Mouse (Mus musculus) layer of hippocampus, adult 18-20 months (tissue): ENCODE data around the gene Fam177a. TPM values are rescaled to one million over a fixed set of nuclear protein-coding genes. Genes with fewer than 3 reads are reported as not detected.
"Not testable (repeated sequence)": the region's sequence is repeated elsewhere in the genome, so short reads cannot be mapped to it uniquely, and the experiment has no call there.

Source experiments
- DNase-seq, 2 experiments: peaks; one replicate each; pipeline ENCODE4 v3.0.0; 2022; ENCODE audit warnings: low spot score in 2 of 2
- long read RNA-seq: library from polyadenylated mRNA; stranded (forward); transcript quantifications from one replicate; pipeline ENCODE4 v2.0.0, GENCODE M21; 2021
- total RNA-seq, 2 experiments: library from RNA; stranded (reverse); gene quantifications; 2 replicates each; pipeline ENCODE4 v1.2.3; 2021

Fam177a gene
- total RNA-seq, result 10 to 100 TPM; 11.2 to 13.4 TPM
- long read RNA-seq, transcript Fam177a-201 (5 exons, 3,922 nt), result major isoform, 17 of 21 reads
- long read RNA-seq, partial matches to known transcripts, result 1 of 21 reads
- long read RNA-seq, other reads (novel, unspliced or antisense), result 3 of 21 reads

DNA sequence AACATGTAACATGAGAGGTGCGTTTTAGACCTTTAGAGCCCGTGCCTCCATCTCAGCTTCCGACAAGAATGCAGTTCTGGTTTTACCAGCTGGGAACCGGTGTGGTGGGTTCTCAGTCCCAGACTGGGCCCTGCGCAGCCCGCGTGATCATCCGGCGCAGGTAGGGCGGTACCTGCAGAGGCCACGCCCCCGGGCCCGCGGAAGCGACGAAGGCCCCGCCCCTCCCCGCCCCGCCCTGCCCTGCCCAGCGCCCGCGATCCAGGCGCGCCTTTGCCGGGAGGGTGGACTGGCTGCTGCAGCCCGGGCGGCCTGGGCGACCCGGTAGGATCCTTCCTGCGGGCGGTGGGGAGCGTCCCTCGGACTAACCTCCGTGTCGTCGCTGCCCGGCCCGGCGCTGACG, at the start of gene Fam177a:
TSS of gene Fam177a (plus strand) at position 228 of the 400 bp plus-strand sequence.
- DNase-seq, result not testable (repeated sequence)

DNA sequence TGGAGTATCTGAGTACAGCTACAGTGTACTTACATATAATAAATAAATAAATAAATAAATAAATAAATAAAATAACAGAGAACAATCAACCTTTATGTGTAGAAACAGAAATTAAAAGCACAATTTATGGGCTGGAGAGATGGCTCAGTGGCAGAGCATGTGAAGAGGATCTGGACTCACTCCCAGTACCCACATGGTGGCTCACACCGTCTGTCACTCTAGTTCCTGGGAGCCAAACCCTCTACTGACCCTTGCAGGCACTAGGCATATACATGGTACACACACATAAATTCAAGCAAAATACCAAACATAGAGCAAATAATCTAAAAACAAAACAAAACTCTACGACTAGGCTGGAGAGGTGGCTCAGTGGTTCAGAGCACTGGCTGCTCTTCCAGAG, 49.0 kb upstream of the Fam177a start:
- DNase-seq, result no peak

GRCm38 (mm10) chr12:55078706-55079105, 45.6 kb upstream of the Fam177a start:
- not testable (repeated sequence) for DNase-seq

DNA sequence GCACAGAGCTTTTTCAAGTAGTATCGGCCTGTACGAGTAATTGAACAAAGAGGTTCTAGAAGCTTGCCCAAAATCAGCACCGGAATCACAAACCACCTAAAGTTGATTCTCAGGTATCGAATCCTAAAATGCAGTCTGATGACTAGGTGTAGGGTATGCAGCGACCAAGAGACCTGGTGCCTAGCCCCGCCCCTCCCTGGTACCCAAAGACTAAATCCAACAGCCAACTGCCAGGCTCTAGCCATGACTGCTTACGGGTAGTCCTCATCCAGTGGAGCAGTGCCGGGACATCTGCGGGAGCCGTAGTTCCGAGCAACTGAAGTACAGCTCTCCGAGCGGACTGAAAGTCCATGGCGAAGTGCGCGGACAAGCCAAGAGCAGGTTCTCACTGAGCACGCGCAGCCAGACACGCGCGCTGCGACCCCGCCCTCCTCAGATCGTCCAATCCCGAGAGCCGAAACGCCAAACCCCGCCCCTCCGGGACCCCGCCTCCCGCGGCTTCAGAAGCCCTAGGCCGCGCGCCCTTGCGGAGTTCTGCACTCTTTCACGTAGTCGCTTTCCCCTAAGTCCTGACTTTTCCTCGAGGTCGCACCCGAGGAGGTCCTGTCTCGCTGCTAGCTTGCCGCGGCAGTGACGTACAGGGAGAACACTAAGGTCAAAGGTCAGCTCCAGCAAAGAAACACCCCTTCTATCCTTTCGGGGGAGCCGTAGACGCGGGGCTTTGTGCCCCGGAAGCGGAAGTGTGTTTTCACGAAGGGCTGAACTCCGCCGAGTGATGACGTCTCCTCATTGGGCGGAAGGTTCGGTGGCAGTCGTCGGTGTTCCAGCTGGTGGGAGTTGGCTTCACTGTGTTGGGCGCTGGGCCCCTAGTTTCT, 44.3 kb upstream of the Fam177a start, which contains the start of the genes 2700097O09Rik and Srp54a:
TSS of gene 2700097O09Rik (minus strand) at position 385 of the 875 bp plus-strand sequence.
TSS of gene Srp54a (plus strand) at position 537 of the 875 bp plus-strand sequence.
- DNase-seq, result peak; percentile 92 to 96

DNA sequence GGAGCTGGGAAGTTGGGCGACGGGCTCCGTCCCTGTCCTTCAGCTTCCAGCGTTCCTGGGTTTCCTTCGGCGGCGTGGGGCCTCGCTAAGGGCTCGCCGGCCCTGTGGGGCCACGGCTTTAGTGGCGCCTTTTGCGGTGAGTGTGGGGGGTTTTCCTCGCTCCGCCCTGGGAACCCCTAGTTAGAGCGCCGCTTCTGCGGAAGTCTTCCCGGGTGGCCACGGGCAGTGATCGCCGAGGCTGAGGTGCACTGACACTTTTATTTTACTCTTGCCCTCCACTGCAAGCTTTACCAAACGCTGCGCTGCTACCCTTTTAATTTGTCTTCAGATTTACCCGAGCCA, 43.7 kb upstream of the Fam177a start:
- DNase-seq, result not testable (repeated sequence)

DNA sequence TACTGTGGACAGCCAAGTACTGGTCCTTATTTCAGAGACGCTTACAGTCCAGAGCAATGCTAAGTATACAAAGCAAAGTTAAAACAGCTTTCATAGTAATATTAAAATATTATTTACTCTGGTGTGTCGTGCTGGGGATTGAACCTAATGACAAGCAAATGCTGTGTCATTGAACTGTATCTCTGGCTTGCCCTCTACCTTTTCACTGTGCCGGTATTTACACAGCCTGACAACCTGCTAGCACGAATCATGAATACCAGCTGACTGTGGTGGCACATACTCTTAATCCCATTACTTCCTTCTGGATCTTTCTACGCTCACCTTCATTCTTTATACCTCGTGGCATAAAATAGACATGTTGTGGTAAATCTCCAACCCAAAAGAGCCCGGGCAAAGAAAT, 32.1 kb upstream of the Fam177a start:
- not testable (repeated sequence) for DNase-seq

DNA sequence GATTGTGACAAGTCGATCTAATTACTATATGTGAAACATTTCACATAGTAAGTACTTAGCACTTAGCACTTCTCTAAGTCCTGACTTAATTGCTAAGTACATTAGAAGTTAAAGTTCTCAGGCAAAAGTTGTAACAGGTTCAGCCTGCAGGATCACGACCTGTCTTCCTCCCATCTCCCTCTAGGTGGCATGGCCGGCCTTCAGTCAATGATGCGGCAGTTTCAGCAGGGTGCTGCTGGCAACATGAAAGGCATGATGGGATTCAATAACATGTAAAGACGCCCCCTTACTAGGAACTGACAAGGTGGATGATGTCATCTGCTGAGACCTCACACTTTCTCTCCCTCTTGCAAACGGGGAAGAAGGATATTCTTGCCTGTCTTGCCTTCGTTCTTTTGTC, 11.7 kb upstream of the Fam177a start:
- DNase-seq, result not testable (repeated sequence)

DNA sequence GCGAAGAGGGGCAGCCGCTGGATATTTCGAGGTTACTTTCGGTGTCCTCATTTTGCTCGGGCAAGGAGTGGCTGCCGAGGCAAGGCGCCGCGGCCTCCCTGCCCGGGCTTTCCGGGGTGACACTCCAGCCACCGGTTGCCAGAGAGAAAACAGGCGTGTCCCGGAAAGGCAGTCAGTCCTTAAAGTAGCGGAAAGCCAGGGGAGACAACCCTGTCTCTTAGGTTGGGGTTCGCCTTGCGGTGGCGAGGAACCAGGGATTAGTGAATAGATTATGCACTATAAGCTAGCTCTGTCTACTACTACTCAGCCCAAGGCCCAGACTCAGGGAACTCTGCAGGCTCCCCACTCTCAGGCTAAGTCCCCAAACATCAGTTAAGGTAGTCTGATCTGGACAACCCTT, 462 bp downstream of the Fam177a start:
- not testable (repeated sequence) for DNase-seq

DNA sequence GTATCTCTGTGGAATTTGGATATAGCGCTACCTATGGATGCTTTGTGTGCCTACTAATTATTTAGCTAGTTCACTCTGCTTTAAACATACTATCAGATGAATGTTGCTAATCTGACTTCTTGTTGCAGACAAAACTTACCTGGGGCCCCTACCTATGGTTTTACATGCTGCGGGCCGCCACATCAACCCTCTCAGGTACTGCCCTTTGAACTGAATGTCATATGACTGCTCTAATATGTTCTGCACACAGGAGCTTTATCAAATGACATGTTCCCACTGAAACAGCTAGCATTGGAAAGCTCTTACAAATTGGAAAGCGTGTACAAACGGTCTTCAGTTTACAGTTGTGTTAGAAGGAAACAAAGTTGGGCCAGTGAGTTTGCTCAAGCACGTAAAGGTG, 11.3 kb downstream of the Fam177a start:
- DNase-seq, result not testable (repeated sequence)

GRCm38 (mm10) chr12:55137859-55138258, 13.6 kb downstream of the Fam177a start:
- not testable (repeated sequence) for DNase-seq

DNA sequence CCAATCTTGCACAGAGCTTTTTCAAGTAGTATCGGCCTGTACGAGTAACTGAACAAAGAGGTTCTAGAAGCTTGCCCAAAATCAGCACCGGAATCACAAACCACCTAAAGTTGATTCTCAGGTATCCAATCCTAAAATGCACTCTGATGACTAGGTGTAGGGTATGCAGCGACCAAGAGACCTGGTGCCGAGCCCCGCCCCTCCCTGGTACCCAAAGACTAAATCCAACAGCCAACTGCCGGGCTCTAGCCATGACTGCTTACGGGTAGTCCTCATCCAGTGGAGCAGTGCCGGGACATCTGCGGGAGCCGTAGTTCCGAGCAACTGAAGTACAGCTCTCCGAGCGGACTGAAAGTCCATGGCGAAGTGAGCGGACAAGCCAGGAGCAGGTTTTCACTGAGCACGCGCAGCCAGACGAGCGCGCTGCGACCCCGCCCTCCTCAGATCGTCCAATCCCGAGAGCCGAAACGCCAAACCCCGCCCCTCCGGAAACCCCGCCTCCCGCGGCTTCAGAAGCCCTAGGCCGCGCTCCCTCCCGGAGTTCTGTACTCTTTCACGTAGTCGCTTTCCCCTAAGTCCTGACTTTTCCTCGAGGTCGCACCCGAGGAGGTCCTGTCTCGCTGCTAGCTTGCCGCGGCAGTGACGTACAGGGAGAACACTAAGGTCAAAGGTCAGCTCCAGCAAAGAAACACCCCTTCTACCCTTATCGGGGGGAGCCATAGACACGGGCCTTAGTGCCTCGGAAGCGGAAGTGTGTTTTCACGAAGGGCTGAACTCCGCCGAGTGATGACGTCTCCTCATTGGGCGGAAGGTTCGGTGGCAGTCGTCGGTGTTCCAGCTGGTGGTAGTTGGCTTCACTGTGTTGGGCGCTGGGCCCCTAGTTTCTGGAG, 30.5 kb downstream of the Fam177a start, which contains the start of gene Srp54b:
TSS of gene Srp54b (plus strand) at position 546 of the 890 bp plus-strand sequence.
- DNase-seq, result not testable (repeated sequence)

GRCm38 (mm10) chr12:55155449-55155783, 31.1 kb downstream of the Fam177a start:
- DNase-seq, result not testable (repeated sequence)

DNA sequence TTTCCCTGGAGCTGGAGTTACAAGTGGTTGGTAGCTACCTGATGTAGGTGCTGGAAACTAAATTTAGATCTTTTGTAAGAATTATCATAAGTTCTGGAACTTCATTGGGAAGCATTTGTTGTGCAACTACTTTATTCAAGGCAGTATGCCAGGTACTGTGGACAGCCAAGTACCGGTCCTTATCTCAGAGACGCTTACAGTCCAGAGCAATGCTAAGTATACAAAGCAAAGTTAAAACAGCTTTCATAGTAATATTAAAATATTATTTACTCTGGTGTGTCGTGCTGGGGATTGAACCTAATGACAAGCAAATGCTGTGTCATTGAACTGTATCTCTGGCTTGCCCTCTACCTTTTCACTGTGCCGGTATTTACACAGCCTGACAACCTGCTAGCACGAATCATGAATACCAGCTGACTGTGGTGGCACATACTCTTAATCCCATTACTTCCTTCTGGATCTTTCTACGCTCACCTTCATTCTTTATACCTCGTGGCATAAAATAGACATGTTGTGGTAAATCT, 42.8 kb downstream of the Fam177a start:
- not testable (repeated sequence) for DNase-seq

- DNase-seq, result not testable (repeated sequence)
Measured at GRCm38 (mm10) chr12:55187686-55188085, 63.4 kb downstream of the Fam177a start.

- not testable (repeated sequence) for DNase-seq
Measured at GRCm38 (mm10) chr12:55189127-55189526, 64.9 kb downstream of the Fam177a start.

Other genes with a start within 250 kb of the Fam177a start
- gene Gm20403, start 137.9 kb upstream of the Fam177a start, total RNA-seq, result not detected
- 1 to 10 TPM in 1 of 2 experiments, under 1 TPM in 1; 0.58 to 1.0 TPM for gene Baz1a, start 110.1 kb upstream of the Fam177a start, total RNA-seq
- 10 to 100 TPM in 1 of 2 experiments, 1 to 10 TPM in 1; 8.2 to 10.9 TPM for gene 2700097O09Rik, start 44.4 kb upstream of the Fam177a start, total RNA-seq
- 10 to 100 TPM; 84.1 to 90.0 TPM for gene Srp54a, start 44.2 kb upstream of the Fam177a start, total RNA-seq
- gene Srp54b, start 30.6 kb downstream of the Fam177a start, total RNA-seq, result 10 to 100 TPM; 51.8 to 56.0 TPM
- 1 to 10 TPM; 3.9 to 7.1 TPM for gene 1700047I17Rik2, start 75.1 kb downstream of the Fam177a start, total RNA-seq
- 10 to 100 TPM; 32.4 to 34.8 TPM for gene Srp54c, start 105.7 kb downstream of the Fam177a start, total RNA-seq
- 1 to 10 TPM; 7.5 to 9.2 TPM for gene 1110008L16Rik, start 175.1 kb downstream of the Fam177a start, total RNA-seq
- 10 to 100 TPM; 10.9 to 11.3 TPM for gene Ppp2r3c, start 178.5 kb downstream of the Fam177a start, total RNA-seq